Mouse (Mus musculus) MEL (cell line): ENCODE results near the gene Cpsf6. TPM values are rescaled to one million over a fixed set of nuclear protein-coding genes. Genes with fewer than 3 reads are reported as not detected.

Experiments
- DNase-seq: peaks from one replicate; pipeline ENCODE4 v3.0.0; 2011; ENCODE audit warnings: low read depth, low spot score
- H3K27ac ChIP-seq: 2 replicates; pipeline ENCODE4 v1.5.1; 2012; ENCODE audit warnings: low read depth, mild to moderate bottlenecking, control low read depth, low read length, moderate library complexity; ENCODE audit not compliant: control insufficient read depth
- H3K27me3 ChIP-seq, 2 experiments: fragments of 150-350 bp in 1 of 2; sonication (generic) in 1 of 2; 2 replicates each; pipeline ENCODE4 v1.6.1; 2012; ENCODE audit warnings: low read length in 2 of 2, mild to moderate bottlenecking in 2 of 2, improper control_type of control experiment in 1 of 2, moderate library complexity in 1 of 2; ENCODE audit not compliant: insufficient read depth in 2 of 2, control insufficient read depth in 1 of 2
- H3K36me3 ChIP-seq, 2 experiments: 2 replicates each; pipeline ENCODE4 v1.6.1; 2012 to 2014; ENCODE audit warnings: low read length in 2 of 2, improper control_type of control experiment in 1 of 2, inconsistent platforms in 1 of 2, mild to moderate bottlenecking in 1 of 2; ENCODE audit not compliant: insufficient read depth in 2 of 2, control insufficient read depth in 1 of 2
- H3K4me1 ChIP-seq, 2 experiments: fragments of 150-350 bp in 1 of 2; sonication (generic) in 1 of 2; 2 replicates each; pipeline ENCODE4 v1.6.1; 2012; ENCODE audit warnings: low read length in 2 of 2, improper control_type of control experiment in 1 of 2, mild to moderate bottlenecking in 1 of 2; ENCODE audit not compliant: insufficient read depth in 2 of 2, control insufficient read depth in 1 of 2
- H3K4me3 ChIP-seq, 2 experiments: fragments of 150-350 bp in 1 of 2; sonication (generic) in 1 of 2; 2 replicates each; pipeline ENCODE4 v1.5.1; 2012; ENCODE audit warnings: low read depth in 2 of 2, low read length in 2 of 2, mild to moderate bottlenecking in 2 of 2, moderate library complexity in 2 of 2, control low read depth in 1 of 2, improper control_type of control experiment in 1 of 2; ENCODE audit not compliant: control insufficient read depth in 1 of 2, insufficient read depth in 1 of 2
- H3K79me2 ChIP-seq: 2 replicates; pipeline ENCODE4 v1.6.1; 2012; ENCODE audit warnings: mild to moderate bottlenecking, low read length, moderate library complexity; ENCODE audit not compliant: control insufficient read depth, poor library complexity, insufficient read depth
- H3K9ac ChIP-seq: 2 replicates; pipeline ENCODE4 v1.6.1; 2012; ENCODE audit warnings: low read depth, mild to moderate bottlenecking, control low read depth, low read length, moderate library complexity; ENCODE audit not compliant: control insufficient read depth, poor library complexity, severe bottlenecking
- H3K9me3 ChIP-seq: fragments of 150-350 bp; sonication (generic); replicated peaks from 2 replicates; pipeline ENCODE4 v1.6.1; 2012; ENCODE audit warnings: mild to moderate bottlenecking, low read length, improper control_type of control experiment, moderate library complexity; ENCODE audit not compliant: insufficient read depth
- BHLHE40 ChIP-seq: IDR thresholded peaks from 2 replicates; pipeline ENCODE4 v1.6.1; 2012; ENCODE audit warnings: low read depth, mild to moderate bottlenecking, inconsistent platforms, low read length, improper control_type of control experiment, borderline replicate concordance
- CHD1 ChIP-seq: IDR thresholded peaks from 2 replicates; pipeline ENCODE4 v1.6.1; 2012; ENCODE audit warnings: low read depth, mild to moderate bottlenecking, inconsistent platforms, low read length, improper control_type of control experiment
- CHD2 ChIP-seq: IDR thresholded peaks from 2 replicates; pipeline ENCODE4 v1.6.1; 2011; ENCODE audit warnings: low read length, improper control_type of control experiment
- ELF1 ChIP-seq: IDR thresholded peaks from 2 replicates; pipeline ENCODE4 v1.6.1; 2014; ENCODE audit warnings: low read depth, mild to moderate bottlenecking, inconsistent platforms, low read length, improper control_type of control experiment, moderate library complexity
- ETS1 ChIP-seq: IDR thresholded peaks from 2 replicates; pipeline ENCODE4 v1.6.1; 2012; ENCODE audit warnings: low read depth, mild to moderate bottlenecking, inconsistent platforms, low read length, improper control_type of control experiment, moderate library complexity
- MAFK ChIP-seq: IDR thresholded peaks from 2 replicates; pipeline ENCODE4 v1.6.1; 2011; ENCODE audit warnings: low read depth, mild to moderate bottlenecking, low read length, improper control_type of control experiment, borderline replicate concordance
- MAZ ChIP-seq: IDR thresholded peaks from 2 replicates; pipeline ENCODE4 v1.6.1; 2012; ENCODE audit warnings: low read depth, mild to moderate bottlenecking, inconsistent platforms, low read length, improper control_type of control experiment
- MEF2A ChIP-seq: IDR thresholded peaks from 2 replicates; pipeline ENCODE4 v1.6.1; 2014; ENCODE audit warnings: low read depth, mild to moderate bottlenecking, inconsistent platforms, low read length, improper control_type of control experiment; ENCODE audit not compliant: poor library complexity, insufficient replicate concordance, severe bottlenecking; ENCODE audit errors: extremely low read depth
- MXI1 ChIP-seq: IDR thresholded peaks from 2 replicates; pipeline ENCODE4 v1.6.1; 2011; ENCODE audit warnings: mild to moderate bottlenecking, low read depth, low read length, improper control_type of control experiment
- NRF1 ChIP-seq: IDR thresholded peaks from 2 replicates; pipeline ENCODE4 v1.6.1; 2014; ENCODE audit warnings: low read depth, mild to moderate bottlenecking, inconsistent platforms, low read length, improper control_type of control experiment, moderate library complexity; ENCODE audit not compliant: poor library complexity, insufficient read depth, severe bottlenecking
- POLR2AphosphoS2 ChIP-seq: IDR thresholded peaks from 2 replicates; pipeline ENCODE4 v1.6.1; 2011; ENCODE audit warnings: low read length, improper control_type of control experiment
- POLR2AphosphoS5 ChIP-seq: IDR thresholded peaks from 2 replicates; pipeline ENCODE4 v1.6.1; 2012; ENCODE audit warnings: low read depth, borderline replicate concordance, mild to moderate bottlenecking, inconsistent platforms, low read length, moderate library complexity, mixed read lengths
- TAL1 ChIP-seq: IDR thresholded peaks from 2 replicates; pipeline ENCODE4 v1.6.1; 2012; ENCODE audit warnings: mild to moderate bottlenecking, inconsistent platforms, low read length, moderate library complexity, mixed read lengths
- TCF12 ChIP-seq: IDR thresholded peaks from 2 replicates; pipeline ENCODE4 v1.6.1; 2014; ENCODE audit warnings: low read depth, mild to moderate bottlenecking, inconsistent platforms, low read length, improper control_type of control experiment, moderate library complexity
- UBTF ChIP-seq: IDR thresholded peaks from 2 replicates; pipeline ENCODE4 v1.6.1; 2012; ENCODE audit warnings: low read depth, mild to moderate bottlenecking, inconsistent platforms, low read length, improper control_type of control experiment, moderate library complexity, borderline replicate concordance; ENCODE audit not compliant: insufficient read depth
- USF1 ChIP-seq: IDR thresholded peaks from 2 replicates; pipeline ENCODE4 v1.6.1; 2014; ENCODE audit warnings: low read depth, mild to moderate bottlenecking, inconsistent platforms, low read length, improper control_type of control experiment, moderate library complexity
- USF2 ChIP-seq, 2 experiments: IDR thresholded peaks; 2 replicates each; pipeline ENCODE4 v1.6.1; 2011 to 2012; ENCODE audit warnings: improper control_type of control experiment in 2 of 2, low read length in 2 of 2, borderline replicate concordance in 1 of 2, inconsistent platforms in 1 of 2, low read depth in 1 of 2, mild to moderate bottlenecking in 1 of 2; ENCODE audit not compliant: insufficient read depth in 1 of 2
- ZKSCAN1 ChIP-seq: IDR thresholded peaks from 2 replicates; pipeline ENCODE4 v1.6.1; 2012; ENCODE audit warnings: low read depth, mild to moderate bottlenecking, inconsistent platforms, low read length, improper control_type of control experiment, moderate library complexity
- ZMIZ1 ChIP-seq: IDR thresholded peaks from 2 replicates; pipeline ENCODE4 v1.6.1; 2012; ENCODE audit warnings: low read depth, mild to moderate bottlenecking, inconsistent platforms, low read length, improper control_type of control experiment, moderate library complexity
- ZNF384 ChIP-seq: IDR thresholded peaks from 2 replicates; pipeline ENCODE4 v1.6.1; 2012; ENCODE audit warnings: low read depth, mild to moderate bottlenecking, inconsistent platforms, low read length, improper control_type of control experiment
- polyA plus RNA-seq, 2 experiments: library from polyadenylated mRNA; stranded (reverse) in 1 of 2; unstranded in 1 of 2; fragments of >175 nt in 1 of 2; fragments of >200 nt in 1 of 2; gene quantifications; 2 replicates each; pipeline versions ENCODE4 v1.2.1 to v1.2.4; 2012; ENCODE audit warnings: low replicate concordance in 2 of 2, low read depth in 1 of 2; ENCODE audit not compliant: insufficient read length in 2 of 2, insufficient read depth in 1 of 2, missing spikeins in 1 of 2
- total RNA-seq: library from RNA; depleted of rRNA; stranded (reverse); fragments of 300-350 nt; gene quantifications from 2 replicates; pipeline ENCODE4 v1.2.3, GENCODE M21; 2012

The Cpsf6 gene
- total and polyA plus RNA-seq, 3 experiments = 85.7 to 88.2 TPM; not detected in 1

DNA sequence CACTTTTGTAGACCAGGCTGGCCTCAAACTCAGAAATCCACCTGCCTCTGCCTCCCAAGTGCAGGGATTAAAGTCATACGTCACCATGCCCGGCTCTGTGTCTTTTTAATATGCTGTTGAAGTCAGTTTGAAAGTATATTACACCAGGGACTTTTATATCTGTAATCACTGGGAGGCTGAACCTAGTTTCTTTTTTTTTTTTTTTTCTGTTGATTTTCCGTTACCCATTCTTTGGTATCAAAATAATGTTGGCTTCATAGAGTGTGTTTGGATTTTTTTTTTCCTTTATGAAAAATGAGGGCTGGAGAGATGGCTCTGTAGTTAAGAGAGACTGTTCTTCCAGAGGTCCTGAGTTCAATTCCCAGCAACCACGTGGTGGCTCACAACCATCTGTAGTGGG is 5.6 kb upstream of the Cpsf6 start:
- H3K9ac ChIP-seq = no peak overlapping the region
- no peak for TF ChIP-seq ETS1
- TF ChIP-seq, all 39 proteins: peak for 0

DNA sequence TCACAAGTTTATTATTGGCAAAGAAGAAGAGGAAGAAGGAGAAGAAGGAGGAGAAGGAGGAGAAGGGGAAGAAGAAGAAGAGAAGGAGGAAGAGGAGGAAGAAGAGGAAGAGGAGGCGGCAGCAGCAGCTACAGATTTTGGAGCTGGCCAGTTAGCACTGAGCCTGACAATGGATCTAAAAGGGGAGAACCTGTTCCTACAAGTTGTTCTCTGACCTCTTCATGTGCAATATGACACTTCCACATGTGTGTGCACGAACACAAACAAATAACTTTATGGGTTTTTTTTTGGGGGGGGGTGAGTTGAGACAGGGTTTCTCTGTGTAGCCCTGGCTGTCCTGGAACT is 5.2 kb upstream of the Cpsf6 start:
- H3K9ac ChIP-seq = no peak overlapping the region
- no peak overlapping the region for H3K27ac ChIP-seq
- no peaks in the 10 kb centered on the region for H3K79me2 ChIP-seq
- H3K36me3 ChIP-seq = no peaks in the 10 kb centered on the region
- DNase-seq = no peak
- H3K9me3 ChIP-seq = no peaks in the 10 kb centered on the region
- no peak overlapping the region for H3K4me3 ChIP-seq
- H3K27me3 ChIP-seq = no peaks in the 10 kb centered on the region
- H3K4me1 ChIP-seq = 0 out of 4 replicates have a peak, but pooled peaks cover 0 to under 1% of the 10 kb centered on the region in 2 experiments
- TF ChIP-seq NRF1 (no peak), MEF2A (no peak), BHLHE40 (no peak), TCF12 (no peak), MAZ (no peak), USF2 (IDR thresholded peaks at IDR 0.05; ENCODE audit: borderline replicate concordance in 1 of 2, insufficient read depth in 1 of 2, low read depth in 1 of 2, low read length in 2 of 2) (no peak), MXI1 (no peak), POLR2AphosphoS2 (no peak), ZNF384 (no peak), ZMIZ1 (no peak), CHD1 (no peak), ZKSCAN1 (no peak), CHD2 (no peak), USF1 (no peak), ELF1 (no peak), POLR2AphosphoS5 (no peak), TAL1 (no peak), ETS1 (no peak), UBTF (no peak), MAFK (no peak)
- TF ChIP-seq, all 39 proteins: peak for 0

More for the DNA sequence above, 5.6 kb upstream of the Cpsf6 start:
- H3K79me2 ChIP-seq = no peaks in the 10 kb centered on the region
- H3K4me1 ChIP-seq = no peaks in the 10 kb centered on the region
- DNase-seq = no peak
- no peaks in the 10 kb centered on the region for H3K9me3 ChIP-seq
- H3K4me3 ChIP-seq = no peak overlapping the region
- H3K36me3 ChIP-seq = no peaks in the 10 kb centered on the region
- H3K27ac ChIP-seq = no peak overlapping the region
- H3K27me3 ChIP-seq = no peaks in the 10 kb centered on the region
